Mouse (Mus musculus) left cerebral cortex, postnatal 4 days (tissue): ENCODE results near the gene St6galnac3. TPM values are rescaled to one million over a fixed set of nuclear protein-coding genes. Genes with fewer than 3 reads are reported as not detected.

Source experiments
- DNase-seq: peaks from one replicate; pipeline ENCODE4 v3.0.0-alpha.2; 2022
- intact Hi-C: fragments of 180-260 bp; cut with DNase I; formaldehyde crosslinking; loops from one replicate; pipeline ENCODE4 v1.15.1; 2025
- total RNA-seq, 2 experiments: library from RNA; stranded (reverse); gene quantifications; 2 replicates each; pipeline ENCODE4 v1.2.3; 2021

St6galnac3 gene
- total RNA-seq, 2 experiments from 2014 or later: 20.4 to 21.2 TPM

GRCm38 (mm10) chr3:153659575-153660168 is 65.3 kb downstream of the St6galnac3 start:
- DNase-seq: peak; percentile 26
- intact Hi-C loops: no loop called here

- peak; percentile 55 for DNase-seq
- intact Hi-C loops: no loop called here
Observed at GRCm38 (mm10) chr3:153658051-153658777, 66.8 kb downstream of the St6galnac3 start.

GRCm38 (mm10) chr3:153655071-153655470 is 69.9 kb downstream of the St6galnac3 start:
- peak; percentile 62 for DNase-seq
- intact Hi-C loops: no loop called here

GRCm38 (mm10) chr3:153652850-153653249 is 72.1 kb downstream of the St6galnac3 start:
- no peak for DNase-seq
- intact Hi-C loops: no loop called here

DNA sequence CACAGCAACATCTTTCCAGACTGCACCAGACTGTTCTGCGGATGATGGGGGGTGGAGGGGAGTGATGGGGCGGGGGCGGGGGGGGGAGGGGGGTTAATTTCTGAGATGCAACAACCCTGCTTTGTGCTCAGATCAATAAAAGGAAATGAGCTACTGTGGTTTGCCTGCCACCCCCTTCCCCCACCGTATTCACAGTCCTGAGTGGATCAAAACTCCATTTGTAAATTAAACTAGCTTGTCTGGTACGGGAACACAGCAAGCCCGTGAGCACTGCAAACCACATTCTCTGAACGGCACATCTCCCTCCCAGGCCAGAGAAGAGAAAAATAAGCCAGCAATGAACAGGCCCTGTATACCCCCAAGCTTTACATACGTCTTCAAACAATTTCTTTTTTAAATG is 76.3 kb downstream of the St6galnac3 start:
- no peak for DNase-seq
- intact Hi-C loops: no loop called here

DNA sequence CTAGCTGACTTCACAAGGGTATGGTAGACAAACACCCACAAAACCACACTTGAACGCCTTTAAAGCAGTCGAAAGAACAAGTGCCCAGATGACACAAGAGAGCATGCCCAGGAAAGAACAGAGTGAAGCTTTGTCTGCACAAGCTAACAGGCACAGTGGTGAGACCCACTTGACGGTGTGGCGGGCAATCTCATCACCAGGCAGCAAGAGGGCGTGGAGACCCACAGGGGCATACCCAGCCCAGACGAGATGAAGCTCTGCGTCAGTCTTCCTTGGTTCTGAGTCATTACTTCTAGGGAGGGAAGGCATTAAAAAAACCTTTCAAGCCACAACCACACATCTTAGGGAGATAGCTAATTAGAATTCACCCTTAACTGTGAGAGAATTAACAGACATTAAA is 79.2 kb downstream of the St6galnac3 start:
- intact Hi-C loops: no loop called here
- DNase-seq: no peak

DNA sequence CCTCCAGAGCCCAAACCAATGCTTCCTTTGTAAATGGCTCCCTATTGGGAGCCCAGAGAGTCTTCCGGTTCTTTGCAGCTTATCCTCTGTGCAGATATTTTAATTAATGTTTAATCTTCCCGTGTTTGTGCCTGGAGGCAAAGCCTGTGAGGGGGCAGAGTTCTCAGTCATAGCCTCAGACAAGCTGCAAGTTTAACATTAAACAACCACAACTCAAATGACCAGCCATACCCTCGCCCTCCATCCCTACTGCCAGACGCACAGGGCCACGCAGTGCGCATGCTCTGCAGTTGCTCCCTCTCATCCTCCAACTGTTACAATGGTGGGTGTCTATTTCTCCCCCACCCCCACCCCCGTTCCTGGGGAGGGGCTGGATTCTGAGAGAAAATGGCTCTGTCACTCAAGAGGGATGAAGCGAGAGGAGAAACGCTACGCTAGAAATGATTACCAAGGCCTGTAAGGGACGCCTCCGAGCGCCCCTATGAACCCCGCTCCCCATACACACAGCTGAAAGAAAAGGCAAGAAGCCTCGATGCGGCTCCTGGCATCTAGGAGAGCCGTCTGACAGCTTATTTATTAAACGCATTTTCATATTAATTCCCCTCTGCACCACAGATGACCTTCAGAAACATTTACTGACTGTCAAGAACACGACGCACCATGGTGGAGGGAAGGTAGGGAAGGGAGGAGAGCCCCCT is 81.0 kb downstream of the St6galnac3 start:
- intact Hi-C loops: no loop called here
- DNase-seq: no peak

- intact Hi-C loops: no loop called here
- DNase-seq: no peak
Observed at GRCm38 (mm10) chr3:153642826-153643225, 82.1 kb downstream of the St6galnac3 start.

DNA sequence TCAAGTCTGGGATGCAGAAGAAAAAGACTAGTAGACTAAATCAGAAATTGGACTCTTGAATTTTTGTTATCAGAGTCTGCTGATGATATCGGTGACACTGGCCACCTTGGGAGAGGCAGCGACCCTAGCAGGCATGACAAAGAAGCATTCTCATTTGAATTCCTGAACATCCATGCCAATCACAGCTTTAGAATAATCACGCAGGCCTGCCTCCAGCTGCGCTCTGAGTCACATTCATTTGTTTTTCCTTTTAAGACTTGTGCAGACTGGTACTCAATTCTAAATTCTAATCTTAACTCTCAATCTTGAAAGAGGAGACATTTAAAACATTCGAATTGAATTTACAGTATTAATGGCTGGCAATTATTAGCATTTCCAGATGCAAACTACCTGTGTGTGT is 83.2 kb downstream of the St6galnac3 start:
- no peak for DNase-seq
- intact Hi-C loops: no loop called here

DNA sequence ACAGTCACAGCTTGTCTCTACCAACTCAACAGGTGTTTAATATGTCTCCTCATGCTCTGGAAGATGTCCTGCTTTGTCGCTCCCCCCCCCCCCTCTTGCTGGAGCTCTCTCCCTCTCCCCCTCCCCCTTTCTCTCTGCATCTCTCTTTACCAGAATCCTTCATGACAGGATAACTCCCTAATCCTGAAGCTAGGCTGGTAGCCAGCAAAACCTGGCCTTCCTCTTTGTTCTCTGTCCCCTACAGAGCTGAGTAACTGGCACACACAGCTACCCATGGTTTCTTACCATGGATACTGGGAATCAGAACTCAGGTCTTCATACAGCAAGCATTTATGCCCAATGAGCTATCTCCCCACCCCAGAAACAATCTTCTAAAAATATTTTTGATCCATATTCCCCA is 87.6 kb downstream of the St6galnac3 start:
- peak; percentile 23 for DNase-seq
- intact Hi-C loops: no loop called here

GRCm38 (mm10) chr3:153636804-153637153 is 88.2 kb downstream of the St6galnac3 start:
- intact Hi-C loops: no loop called here
- DNase-seq: no peak

DNA sequence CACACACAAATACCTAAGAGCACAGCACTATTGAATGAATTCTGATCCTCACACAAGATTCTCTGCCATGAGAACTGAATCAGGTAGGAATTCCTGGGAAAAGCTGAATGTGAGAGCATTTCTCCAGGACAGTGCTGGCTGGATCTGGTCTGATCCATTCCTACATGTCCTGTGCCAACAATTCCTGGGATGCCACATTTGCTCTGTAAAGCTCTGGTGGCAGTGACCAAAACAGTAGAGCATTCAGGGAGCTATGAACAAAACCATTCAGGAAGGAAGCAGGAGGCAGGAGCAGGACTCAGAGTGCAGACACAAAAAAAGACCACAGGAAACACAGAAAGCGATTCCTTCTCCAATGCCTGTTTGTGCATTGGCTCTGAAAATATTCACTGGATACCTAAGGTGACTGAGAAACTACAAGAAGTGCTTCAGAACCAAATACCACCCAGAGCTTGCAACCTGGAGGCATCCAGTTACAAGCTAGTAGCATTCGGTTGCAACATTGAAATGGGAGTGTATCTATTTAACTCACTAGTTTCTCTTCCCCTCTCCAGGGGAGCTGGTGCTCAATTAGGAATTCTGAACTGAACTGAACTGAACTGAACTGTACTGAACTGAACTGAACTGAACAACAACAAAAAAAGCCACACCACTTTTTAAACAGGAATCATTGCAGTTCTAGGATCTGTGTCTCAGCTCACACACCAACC is 88.7 kb downstream of the St6galnac3 start:
- no peak for DNase-seq
- intact Hi-C loops: no loop called here

DNA sequence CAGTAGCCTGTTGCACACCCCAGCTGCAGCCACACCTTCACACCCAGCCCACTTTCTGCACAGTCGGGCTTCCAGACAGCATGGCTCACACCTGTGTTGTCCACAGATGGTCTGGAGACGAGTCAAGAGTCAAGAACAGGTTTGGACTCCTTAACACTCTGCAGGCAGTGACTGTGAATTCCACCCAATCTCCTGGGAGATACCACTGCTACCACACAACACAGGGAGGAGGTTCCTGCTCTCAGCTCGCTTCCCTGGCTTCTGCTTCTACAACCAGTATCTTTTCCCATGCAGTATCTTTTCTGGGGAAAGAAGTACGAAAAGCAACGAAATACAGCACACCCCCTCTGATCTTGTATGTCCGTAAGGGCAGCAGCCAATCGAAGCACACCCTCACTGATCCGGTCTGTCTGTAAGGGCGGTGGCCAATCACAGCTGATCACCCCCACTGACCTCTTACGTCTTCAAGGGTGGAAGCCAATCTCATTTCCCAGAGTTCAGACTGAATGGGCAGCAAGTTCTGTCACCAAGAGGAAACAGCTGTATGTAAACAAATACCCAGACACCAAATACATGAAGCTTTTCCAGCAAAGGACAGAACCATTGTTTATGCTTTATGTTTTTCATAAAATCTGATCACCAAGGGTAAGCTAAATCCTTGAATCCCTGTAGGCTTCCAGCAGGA is 92.8 kb downstream of the St6galnac3 start:
- intact Hi-C loops: no loop called here
- no peak for DNase-seq

GRCm38 (mm10) chr3:153626237-153626636 is 98.7 kb downstream of the St6galnac3 start:
- intact Hi-C loops: no loop called here
- DNase-seq: no peak

DNA sequence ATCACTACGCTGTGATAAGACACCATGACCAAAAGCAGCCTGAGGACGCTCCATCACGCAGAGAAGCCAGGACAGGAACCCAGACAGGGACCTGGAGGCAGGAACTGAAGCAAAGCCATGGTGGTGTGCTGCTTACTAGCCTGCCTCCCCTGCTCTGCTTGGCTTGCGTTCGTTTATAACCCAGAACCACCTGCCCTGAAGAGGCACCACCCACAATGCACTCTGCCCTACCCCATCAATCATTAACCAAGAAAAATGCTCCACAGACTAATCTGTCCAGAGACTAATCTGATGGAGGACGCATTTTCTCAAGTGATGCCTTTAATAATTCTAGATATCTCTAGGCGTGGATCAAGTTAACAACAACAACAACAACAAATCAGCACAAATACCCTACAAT is 106.0 kb downstream of the St6galnac3 start:
- DNase-seq: no peak
- intact Hi-C loops: no loop called here

DNA sequence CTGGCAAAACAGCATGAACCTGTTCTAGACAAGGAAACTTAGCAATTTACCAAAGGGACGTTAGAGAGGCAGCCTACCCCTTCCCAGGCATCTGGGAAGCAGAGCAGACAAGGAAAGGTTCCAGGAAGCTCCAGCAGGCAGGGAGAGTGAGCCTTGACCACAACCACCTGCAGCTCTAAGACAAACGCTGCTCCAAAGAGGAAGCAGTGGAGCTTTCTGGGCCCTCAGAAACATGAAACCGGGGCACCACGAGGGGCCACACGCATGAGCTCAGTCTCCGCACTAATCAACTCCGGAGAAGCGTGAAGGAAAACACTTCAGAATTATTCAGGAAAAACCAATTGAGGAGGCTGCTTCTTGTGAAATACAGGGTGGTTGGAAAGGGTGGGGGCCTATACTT is 108.1 kb downstream of the St6galnac3 start:
- DNase-seq: no peak
- intact Hi-C loops: no loop called here

- intact Hi-C loops: no loop called here
- no peak for DNase-seq
Observed at GRCm38 (mm10) chr3:153610239-153610638, 114.7 kb downstream of the St6galnac3 start.

DNA sequence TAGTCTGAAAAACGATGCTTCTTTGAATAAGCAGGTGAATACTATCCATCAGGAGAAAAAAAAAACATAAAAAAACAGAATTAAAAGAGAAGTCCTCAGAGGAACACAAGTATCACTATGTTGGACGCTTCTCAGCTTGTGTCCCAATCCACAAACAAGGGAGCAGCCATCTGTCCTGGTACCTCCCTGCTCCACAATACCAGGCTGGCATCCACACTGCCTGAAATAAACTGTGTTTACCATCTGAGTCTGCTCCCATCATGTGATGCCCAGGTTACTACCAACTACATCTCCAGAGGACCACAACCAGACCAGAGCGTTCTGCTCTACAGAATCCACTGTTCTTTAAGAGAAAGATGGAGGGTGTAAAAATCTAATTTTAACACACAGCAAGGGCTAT is 118.6 kb downstream of the St6galnac3 start:
- DNase-seq: no peak
- intact Hi-C loops: no loop called here

GRCm38 (mm10) chr3:153605767-153606098 is 119.2 kb downstream of the St6galnac3 start:
- intact Hi-C loops: no loop called here
- no peak for DNase-seq

- intact Hi-C loops: no loop called here
- no peak for DNase-seq
Observed at GRCm38 (mm10) chr3:153605089-153605766, 119.7 kb downstream of the St6galnac3 start.
